Mouse (Mus musculus) liver, postnatal 0 days (tissue): ENCODE measurements around the gene Gm20824. TPM values are rescaled to one million over a fixed set of nuclear protein-coding genes. Genes with fewer than 3 reads are reported as not detected.
"Not testable (repeated sequence)": the region's sequence is repeated elsewhere in the genome, so short reads cannot be mapped to it uniquely, and the experiment has no call there.

Experiments
- ATAC-seq: fragments of 200-750 bp; cut with Nextera tagmentation; 2 replicates; pipeline ENCODE4 v1.8.0; 2017; ENCODE audit warnings: mild to moderate bottlenecking, moderate library complexity
- DNase-seq: peaks from one replicate; pipeline ENCODE4 v3.0.0-alpha.2; 2016
- H3K27ac ChIP-seq: fragments of 300-500 bp; sonication (generic); 2 replicates; pipeline ENCODE4 v1.5.1; 2014; ENCODE audit warnings: antibody characterized with exemption, moderate library complexity, mild to moderate bottlenecking, low read depth
- H3K27me3 ChIP-seq: fragments of 300-500 bp; sonication (generic); 2 replicates; pipeline ENCODE4 v1.6.1; 2014; ENCODE audit warnings: low read length, control low read depth, mixed read lengths; ENCODE audit not compliant: insufficient read depth
- H3K36me3 ChIP-seq: fragments of 300-500 bp; sonication (generic); replicated peaks from 2 replicates; pipeline ENCODE4 v1.6.1; 2014; ENCODE audit warnings: mild to moderate bottlenecking, control low read depth, low read length, moderate library complexity, mixed read lengths; ENCODE audit not compliant: insufficient read depth
- H3K4me1 ChIP-seq: fragments of 300-500 bp; sonication (generic); 2 replicates; pipeline ENCODE4 v1.6.1; 2014; ENCODE audit warnings: antibody characterized with exemption, mild to moderate bottlenecking, control low read depth; ENCODE audit not compliant: insufficient read depth
- H3K4me2 ChIP-seq: fragments of 300-500 bp; sonication (generic); 2 replicates; pipeline ENCODE4 v1.6.1; 2014; ENCODE audit warnings: low read depth, mild to moderate bottlenecking, low read length, moderate library complexity, mixed read lengths
- H3K4me3 ChIP-seq: fragments of 300-500 bp; sonication (generic); 2 replicates; pipeline ENCODE4 v1.5.1; 2014; ENCODE audit warnings: low read depth, low read length
- H3K9ac ChIP-seq: fragments of 300-500 bp; sonication (generic); replicated peaks from 2 replicates; pipeline ENCODE4 v1.6.1; 2014; ENCODE audit warnings: mild to moderate bottlenecking, moderate library complexity
- H3K9me3 ChIP-seq: fragments of 300-500 bp; sonication (generic); 2 replicates; pipeline ENCODE4 v1.6.1; 2016; ENCODE audit warnings: mild to moderate bottlenecking, control low read depth, low read length, mixed read lengths
- WGBS: fragments of 180-500 bp; shearing (Covaris S2); extraction: QIAGEN DNeasy Blood & Tissue Kit; methylation state at CpG from one replicate; pipeline ENCODE4 v1.1.7; 2014; ENCODE audit not compliant: insufficient replicate concordance; 5-methylcytosine and 5-hydroxymethylcytosine counted together
- polyA plus RNA-seq: library from polyadenylated mRNA; unstranded; fragments of >200 nt; fragmentation: Nextera tagmentation; extraction: Ambion mirVana; gene quantifications from 2 replicates; pipeline ENCODE4 v1.2.1, GENCODE M21; 2015

Gene Gm20824
- polyA plus RNA-seq = not detected in 2 replicates

DNA sequence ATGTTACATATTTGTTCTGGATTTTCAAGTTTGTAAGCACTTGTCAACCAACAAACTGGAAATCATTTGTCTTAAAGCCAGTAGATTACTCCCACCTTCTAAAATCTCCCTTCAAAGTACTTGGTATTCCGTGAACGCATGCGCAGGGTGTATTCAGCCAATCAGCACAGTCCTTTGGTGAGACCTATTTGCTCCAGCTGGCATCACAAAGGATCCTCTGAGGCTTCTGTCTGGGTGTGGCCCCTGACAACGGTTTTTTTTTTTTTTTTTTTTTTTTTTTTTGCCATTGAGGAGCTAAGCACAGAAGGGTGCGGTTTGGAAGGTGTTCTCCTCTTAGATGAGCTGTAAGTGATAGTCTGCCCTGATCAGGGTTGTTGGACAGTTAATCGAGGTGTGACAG, at the start of gene Gm20824:
Gene Gm20824, plus strand, starts transcription at position 301 of the 400 bp plus-strand sequence.
- H3K4me3 ChIP-seq, ATAC-seq, H3K9me3 ChIP-seq, H3K4me2 ChIP-seq, H3K27ac ChIP-seq, DNase-seq, H3K4me1 ChIP-seq, H3K36me3 ChIP-seq, H3K9ac ChIP-seq, H3K27me3 ChIP-seq: not testable (repeated sequence)
- no CpG with 5 or more reads among the region's 6 CpGs for WGBS

Other genes with a start within 250 kb of the Gm20824 start
- gene Gm20825, start 186.4 kb upstream of the Gm20824 start, polyA plus RNA-seq = not detected in 2 replicates